Mouse (Mus musculus): ENCODE measurements around the gene Itih1. TPM values are rescaled to one million over a fixed set of nuclear protein-coding genes. Genes with fewer than 3 reads are reported as not detected.

The Itih1 gene
- polyA plus RNA-seq, 1 experiment from 2014 or later = 2.8 TPM

DNA sequence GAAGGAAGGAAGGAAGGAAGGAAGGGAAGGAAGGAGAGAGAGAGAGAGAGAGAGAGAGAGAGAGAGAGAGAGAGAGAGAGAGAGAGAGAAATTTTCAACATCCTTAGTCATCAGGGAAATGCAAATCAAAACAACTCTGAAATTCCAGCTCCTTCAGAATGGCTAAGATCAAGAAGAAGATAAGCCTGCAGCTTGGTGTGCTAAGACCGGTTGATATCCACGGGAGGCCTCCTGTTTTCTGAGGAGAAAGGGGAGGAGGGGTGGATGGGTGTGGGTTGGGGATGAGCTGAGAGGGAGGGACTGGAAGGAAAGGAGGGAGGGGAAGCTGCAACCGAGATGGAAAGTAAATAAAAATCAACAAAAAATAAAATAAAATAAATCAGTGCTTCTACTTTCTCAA lies 57.8 kb downstream of the Itih1 start:
- no peaks in the 10 kb centered on the region for H3K27me3 ChIP-seq (ENCODE audit: control insufficient read depth, insufficient read depth, low read length)
- WGBS = 8% methylated on average over 3 of the region's 3 CpGs
- peaks cover 15% of the 10 kb centered on the region for H3K4me1 ChIP-seq (ENCODE audit: control insufficient read depth, insufficient read depth, low read length)
- H3K9ac ChIP-seq (ENCODE audit: low read length) = no peak overlapping the region
- H3K4me2 ChIP-seq (ENCODE audit: low read depth, low read length) = no peak overlapping the region
- H3K27ac ChIP-seq (ENCODE audit: low read length) = no peak overlapping the region
- ATAC-seq (ENCODE audit: insufficient read depth, low FRiP score) = no peak
- H3K9me3 ChIP-seq (replicated peaks; ENCODE audit: control insufficient read depth, low read length) = no peaks in the 10 kb centered on the region
- no peak overlapping the region for H3K4me3 ChIP-seq (replicated peaks; ENCODE audit: low read length)
- H3K36me3 ChIP-seq (ENCODE audit: control insufficient read depth, insufficient read depth, low read length) = no peaks in the 10 kb centered on the region

DNA sequence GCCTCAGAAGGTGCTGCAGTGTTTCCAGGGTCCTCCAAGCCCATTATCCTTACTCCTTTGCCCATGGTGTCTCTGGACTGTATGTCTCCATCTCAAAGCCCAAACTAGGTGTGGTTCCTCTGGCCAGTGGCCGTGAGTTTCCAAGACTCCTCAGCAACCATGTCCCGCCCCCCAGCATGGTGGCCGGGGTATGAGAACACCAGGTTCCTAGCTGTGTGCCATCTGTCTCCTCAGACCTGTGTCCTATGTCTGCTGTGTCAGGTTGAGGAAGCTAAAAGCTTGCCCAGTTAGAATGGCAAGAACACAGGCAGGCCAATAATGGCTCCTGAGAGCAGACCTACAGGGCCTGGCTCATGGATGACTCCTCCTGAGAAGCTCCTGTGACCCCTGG lies 61.4 kb downstream of the Itih1 start:
- H3K27ac ChIP-seq (ENCODE audit: low read length) = no peak overlapping the region
- no peak overlapping the region for H3K4me3 ChIP-seq (replicated peaks; ENCODE audit: low read length)
- no peaks in the 10 kb centered on the region for H3K27me3 ChIP-seq (ENCODE audit: control insufficient read depth, insufficient read depth, low read length)
- ATAC-seq (ENCODE audit: insufficient read depth, low FRiP score) = no peak
- 91% methylated on average over 3 of the region's 3 CpGs for WGBS
- no peak overlapping the region for H3K9ac ChIP-seq (ENCODE audit: low read length)
- H3K4me2 ChIP-seq (ENCODE audit: low read depth, low read length) = no peak overlapping the region
- H3K36me3 ChIP-seq (ENCODE audit: control insufficient read depth, insufficient read depth, low read length) = no peaks in the 10 kb centered on the region
- no peaks in the 10 kb centered on the region for H3K9me3 ChIP-seq (replicated peaks; ENCODE audit: control insufficient read depth, low read length)
- peaks cover 18% of the 10 kb centered on the region for H3K4me1 ChIP-seq (ENCODE audit: control insufficient read depth, insufficient read depth, low read length)

DNA sequence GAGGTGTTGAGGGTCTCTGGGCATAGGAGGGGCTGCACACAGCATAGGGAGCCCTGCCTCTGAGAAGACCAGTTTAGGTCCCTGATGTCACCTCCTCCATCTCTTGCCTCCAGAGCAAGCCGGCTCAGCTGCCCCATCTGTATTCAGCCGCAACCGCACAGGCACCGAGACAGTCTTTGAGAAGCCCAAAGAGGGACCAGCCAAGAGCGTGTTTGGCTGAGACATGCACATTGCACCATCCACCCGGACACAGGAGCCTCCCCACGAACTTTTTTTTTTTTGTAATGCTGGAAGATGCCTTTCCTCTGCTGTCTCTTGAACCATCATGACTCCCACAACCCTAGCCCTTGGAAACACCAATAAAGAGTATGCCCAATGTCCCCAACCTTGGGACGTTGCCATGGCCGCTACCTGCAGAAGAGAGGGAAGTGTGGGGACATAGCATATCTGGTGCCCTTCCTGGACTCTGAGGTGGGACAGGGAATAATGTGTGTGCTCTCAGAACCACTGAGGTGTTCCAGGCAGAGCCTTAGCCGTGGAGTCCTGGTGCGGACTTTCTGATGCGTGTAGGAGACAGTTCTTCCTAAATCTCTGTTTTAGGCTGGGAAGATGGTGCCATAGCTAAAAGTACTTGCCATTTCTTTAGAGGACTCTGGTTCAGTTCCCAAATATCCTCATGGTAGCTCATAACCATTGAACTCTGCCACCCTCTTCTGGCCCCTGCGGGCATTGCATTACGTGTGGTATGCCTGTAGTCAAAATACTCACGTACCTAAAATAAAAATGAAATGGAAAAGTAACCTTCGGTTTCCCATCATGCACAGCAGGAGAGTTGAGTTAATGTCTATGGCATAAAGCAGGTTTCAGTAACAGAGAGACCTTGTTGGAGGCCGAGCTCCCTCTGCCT lies 62.0 kb downstream of the Itih1 start:
- Histone ChIP-seq H3K9me3 (replicated peaks; ENCODE audit: control insufficient read depth, low read length) (no peaks in the 10 kb centered on the region), H3K4me3 (replicated peaks; ENCODE audit: low read length) (no peak overlapping the region), H3K4me2 (ENCODE audit: low read depth, low read length) (no peak overlapping the region), H3K36me3 (ENCODE audit: control insufficient read depth, insufficient read depth, low read length) (no peaks in the 10 kb centered on the region), H3K9ac (ENCODE audit: low read length) (no peak overlapping the region), H3K27ac (ENCODE audit: low read length) (no peak overlapping the region), H3K27me3 (ENCODE audit: control insufficient read depth, insufficient read depth, low read length) (no peaks in the 10 kb centered on the region), H3K4me1 (ENCODE audit: control insufficient read depth, insufficient read depth, low read length) (peaks cover 18% of the 10 kb centered on the region)
- 83% methylated on average over 17 of the region's 17 CpGs for WGBS
- ATAC-seq (ENCODE audit: insufficient read depth, low FRiP score) = no peak

DNA sequence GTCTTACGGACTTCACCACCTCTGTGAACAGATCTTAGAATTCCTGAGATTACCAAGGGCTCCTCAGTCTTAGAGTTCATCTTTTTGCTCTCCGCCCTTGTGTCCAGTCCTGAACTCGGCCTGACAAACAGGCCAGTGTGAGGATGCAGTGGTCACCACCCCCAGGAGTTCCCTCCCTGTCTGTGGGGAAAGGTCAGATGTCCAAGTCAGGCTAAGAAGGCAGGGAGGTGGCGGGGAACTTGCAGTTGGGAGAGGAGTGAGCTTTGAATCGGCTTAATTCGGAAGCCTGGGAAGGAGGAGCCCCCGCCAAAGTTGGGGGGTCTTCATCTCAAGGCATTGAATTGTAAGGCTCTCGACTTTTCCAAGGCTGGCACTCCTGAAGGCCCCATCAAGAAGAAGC lies 62.8 kb downstream of the Itih1 start:
- no peak for ATAC-seq (ENCODE audit: insufficient read depth, low FRiP score)

GRCm38 (mm10) chr14:30879794-30880193 lies 63.3 kb downstream of the Itih1 start:
- peak overlapping the region; percentile 59; the same call in 1 of the 2 replicates for H3K9ac ChIP-seq (ENCODE audit: low read length)
- H3K36me3 ChIP-seq (ENCODE audit: control insufficient read depth, insufficient read depth, low read length) = no peaks in the 10 kb centered on the region
- H3K27me3 ChIP-seq (ENCODE audit: control insufficient read depth, insufficient read depth, low read length) = no peaks in the 10 kb centered on the region
- peaks cover 18% of the 10 kb centered on the region for H3K4me1 ChIP-seq (ENCODE audit: control insufficient read depth, insufficient read depth, low read length)
- no peak overlapping the region for H3K4me3 ChIP-seq (replicated peaks; ENCODE audit: low read length)
- H3K27ac ChIP-seq (ENCODE audit: low read length) = peak overlapping the region; percentile 84
- peak overlapping the region; percentile 11; the same call in 1 of the 2 replicates for H3K4me2 ChIP-seq (ENCODE audit: low read depth, low read length)
- WGBS = 40% methylated on average over 9 of the region's 9 CpGs
- H3K9me3 ChIP-seq (replicated peaks; ENCODE audit: control insufficient read depth, low read length) = no peaks in the 10 kb centered on the region
- ATAC-seq (ENCODE audit: insufficient read depth, low FRiP score) = peak; percentile 66; the same call in 1 of the 2 replicates

More for the DNA sequence above, 62.8 kb downstream of the Itih1 start:
- H3K36me3 ChIP-seq (ENCODE audit: control insufficient read depth, insufficient read depth, low read length) = no peaks in the 10 kb centered on the region
- 77% methylated on average over 8 of the region's 8 CpGs for WGBS
- H3K27me3 ChIP-seq (ENCODE audit: control insufficient read depth, insufficient read depth, low read length) = no peaks in the 10 kb centered on the region
- no peak overlapping the region for H3K4me2 ChIP-seq (ENCODE audit: low read depth, low read length)
- H3K4me1 ChIP-seq (ENCODE audit: control insufficient read depth, insufficient read depth, low read length) = peaks cover 18% of the 10 kb centered on the region
- no peaks in the 10 kb centered on the region for H3K9me3 ChIP-seq (replicated peaks; ENCODE audit: control insufficient read depth, low read length)
- H3K4me3 ChIP-seq (replicated peaks; ENCODE audit: low read length) = no peak overlapping the region
- no peak overlapping the region for H3K9ac ChIP-seq (ENCODE audit: low read length)
- no peak overlapping the region for H3K27ac ChIP-seq (ENCODE audit: low read length)

Other genes with a start within 250 kb of the Itih1 start
- gene Sfmbt1, start 228.4 kb downstream of the Itih1 start, polyA plus RNA-seq (2015; fragmentation: Nextera tagmentation; extraction: Ambion mirVana) = 9.6 and 10.2 TPM in 2 replicates
- 22.6 and 26.4 TPM in 2 replicates for gene Tmem110, start 117.7 kb downstream of the Itih1 start, polyA plus RNA-seq (2015; fragmentation: Nextera tagmentation; extraction: Ambion mirVana)
- gene Mustn1, start 64.1 kb downstream of the Itih1 start, polyA plus RNA-seq (2015; fragmentation: Nextera tagmentation; extraction: Ambion mirVana) = 10.1 and 11.4 TPM in 2 replicates
- gene Itih4, start 56.8 kb downstream of the Itih1 start, polyA plus RNA-seq (2015; fragmentation: Nextera tagmentation; extraction: Ambion mirVana) = 5.6 and 7.7 TPM in 2 replicates
- 15.6 and 15.7 TPM in 2 replicates for gene Itih3, start 19.5 kb downstream of the Itih1 start, polyA plus RNA-seq (2015; fragmentation: Nextera tagmentation; extraction: Ambion mirVana)
- 10.3 and 10.5 TPM in 2 replicates for gene Nek4, start 8.1 kb upstream of the Itih1 start, polyA plus RNA-seq (2015; fragmentation: Nextera tagmentation; extraction: Ambion mirVana)
- 54.1 and 57.9 TPM in 2 replicates for gene Glt8d1, start 58.1 kb upstream of the Itih1 start, polyA plus RNA-seq (2015; fragmentation: Nextera tagmentation; extraction: Ambion mirVana)
- gene Spcs1, start 58.4 kb upstream of the Itih1 start, polyA plus RNA-seq (2015; fragmentation: Nextera tagmentation; extraction: Ambion mirVana) = 427 and 483 TPM in 2 replicates
- 93.2 and 99.2 TPM in 2 replicates for gene Pbrm1, start 75.8 kb upstream of the Itih1 start, polyA plus RNA-seq (2015; fragmentation: Nextera tagmentation; extraction: Ambion mirVana)
- gene Gnl3, start 75.9 kb upstream of the Itih1 start, polyA plus RNA-seq (2015; fragmentation: Nextera tagmentation; extraction: Ambion mirVana) = 99.4 and 100.0 TPM in 2 replicates
- 60.3 and 66.4 TPM in 2 replicates for gene Smim4, start 185.7 kb upstream of the Itih1 start, polyA plus RNA-seq (2015; fragmentation: Nextera tagmentation; extraction: Ambion mirVana)
- 232 and 233 TPM in 2 replicates for gene Nt5dc2, start 187.8 kb upstream of the Itih1 start, polyA plus RNA-seq (2015; fragmentation: Nextera tagmentation; extraction: Ambion mirVana)
- gene Stab1, start 225.4 kb upstream of the Itih1 start, polyA plus RNA-seq (2015; fragmentation: Nextera tagmentation; extraction: Ambion mirVana) = 37.7 and 41.9 TPM in 2 replicates

All from stomach, embryonic 16.5 days (tissue).